Mouse (Mus musculus) embryo, embryonic 10.5 days (tissue): ENCODE measurements around the gene Epn1.

Source experiments
- DNase-seq: peaks from one replicate; pipeline ENCODE4 v3.0.0-alpha.2; 2015; ENCODE audit warnings: low spot score

Epn1 gene

GRCm38 (mm10) chr7:5080010-5080751, at the start of gene Epn1:
TSS of gene Epn1 (plus strand) at chr7:5080235.
- peak; percentile 97 for DNase-seq

- DNase-seq, result no peak
Observed at GRCm38 (mm10) chr7:5030554-5031275, 49.3 kb upstream of the Epn1 start.

DNA sequence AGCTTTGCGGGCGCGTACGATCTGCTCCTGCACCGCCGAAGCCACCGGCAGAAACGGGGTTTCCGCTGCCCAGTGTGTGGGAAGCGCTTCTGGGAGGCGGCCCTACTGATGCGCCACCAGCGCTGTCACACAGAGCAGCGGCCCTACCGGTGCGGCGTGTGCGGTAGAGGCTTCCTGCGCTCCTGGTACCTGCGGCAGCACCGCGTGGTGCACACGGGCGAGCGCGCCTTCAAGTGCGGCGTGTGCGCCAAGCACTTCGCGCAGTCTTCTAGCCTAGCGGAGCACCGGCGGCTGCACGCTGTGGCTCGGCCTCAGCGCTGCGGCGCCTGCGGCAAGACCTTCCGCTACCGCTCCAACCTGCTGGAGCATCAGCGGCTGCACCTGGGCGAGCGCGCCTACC, 48.5 kb upstream of the Epn1 start:
- DNase-seq, result no peak

- DNase-seq, result no peak
Observed at GRCm38 (mm10) chr7:5033818-5034217, 46.2 kb upstream of the Epn1 start, which contains the start of gene 4632433K11Rik. TSS of gene 4632433K11Rik (plus strand) at chr7:5034118.

DNA sequence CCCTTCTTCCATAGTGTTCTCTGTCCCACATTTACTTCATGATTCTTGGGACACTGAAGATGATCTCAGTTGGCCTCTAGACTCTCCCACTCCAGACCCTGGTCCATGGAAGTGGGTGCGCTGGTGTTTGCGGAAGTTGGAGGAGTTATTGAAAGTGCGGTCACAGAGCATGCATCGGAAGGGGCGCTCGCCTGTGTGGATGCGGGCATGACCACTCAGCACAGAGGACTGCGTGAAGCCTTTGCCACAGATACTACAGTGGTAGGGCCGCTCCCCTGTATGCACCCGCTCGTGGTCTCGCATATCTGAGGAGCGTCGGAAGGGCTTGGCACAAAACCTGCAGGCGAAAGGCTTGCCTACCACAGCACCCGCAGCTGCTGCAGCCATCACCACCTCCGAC, 44.4 kb upstream of the Epn1 start:
- no peak for DNase-seq

GRCm38 (mm10) chr7:5036136-5036535, 43.9 kb upstream of the Epn1 start:
- no peak for DNase-seq

GRCm38 (mm10) chr7:5037026-5037425, 43.0 kb upstream of the Epn1 start:
- DNase-seq, result no peak

DNA sequence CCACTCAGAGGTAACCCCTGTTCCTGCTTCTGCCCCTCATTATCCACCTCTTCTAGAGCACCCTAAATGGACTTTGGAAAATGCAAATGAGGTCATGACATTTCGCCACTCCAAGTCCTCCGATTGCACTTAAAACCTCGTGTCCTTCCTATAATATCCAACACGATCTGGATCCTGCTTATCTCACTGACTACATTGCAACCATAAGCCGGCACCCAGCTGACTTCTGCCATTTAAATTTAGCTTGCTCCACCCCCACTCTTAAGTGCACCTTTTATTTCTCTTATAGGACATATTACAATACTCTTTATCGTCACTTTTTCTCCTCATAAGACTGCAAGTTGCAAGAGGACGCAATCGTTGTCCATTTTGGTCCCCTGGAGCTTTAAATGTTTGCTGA, 42.6 kb upstream of the Epn1 start:
- no peak for DNase-seq

GRCm38 (mm10) chr7:5038109-5038732, 41.8 kb upstream of the Epn1 start, which contains the start of gene Zfp784:
TSS of gene Zfp784 (minus strand) at chr7:5038446.
- DNase-seq, result peak; percentile 94

DNA sequence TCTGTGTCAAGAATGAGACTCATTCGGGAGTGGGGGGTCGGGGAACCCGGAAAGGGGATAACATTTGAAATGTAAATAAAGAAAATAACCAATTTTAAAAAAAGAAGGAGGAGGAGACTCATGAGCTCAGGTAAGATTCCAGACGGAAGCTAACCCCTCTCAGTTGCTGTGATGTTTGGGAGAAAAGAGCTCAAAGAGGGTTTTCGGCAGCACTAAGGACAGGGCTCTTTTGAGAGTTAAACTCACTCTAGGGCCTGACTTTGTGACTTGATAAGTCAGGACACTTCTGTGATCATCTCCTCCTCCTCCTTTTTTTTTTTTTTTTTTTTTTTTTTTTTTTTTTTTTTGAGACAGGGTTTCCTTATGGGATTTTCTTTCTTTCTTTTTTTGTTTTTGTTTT, 41.1 kb upstream of the Epn1 start:
- DNase-seq, result peak; percentile 13

DNA sequence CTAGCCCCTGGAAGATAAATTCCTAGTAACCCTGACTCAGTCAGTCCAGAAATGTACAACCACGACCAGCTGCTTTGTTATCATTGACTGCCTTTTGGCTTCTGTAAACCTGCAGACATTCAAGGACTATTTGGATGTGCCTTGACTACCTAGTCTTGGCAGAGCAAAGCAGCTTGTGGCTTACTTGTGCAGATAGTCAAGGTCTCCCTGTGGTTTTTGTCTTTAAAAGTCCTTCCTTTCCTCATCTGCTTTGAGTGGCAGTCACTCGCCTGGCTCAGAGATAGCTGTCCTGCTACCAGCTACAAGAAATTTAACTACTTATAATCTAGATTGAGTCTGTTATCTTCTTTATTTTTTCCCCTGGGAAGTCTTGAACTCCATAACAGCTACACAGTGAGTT, 35.1 kb upstream of the Epn1 start:
- no peak for DNase-seq

GRCm38 (mm10) chr7:5046112-5046511, 33.9 kb upstream of the Epn1 start:
- DNase-seq, result no peak

- DNase-seq, result peak; percentile 62
Observed at GRCm38 (mm10) chr7:5047313-5047712, 32.7 kb upstream of the Epn1 start.

DNA sequence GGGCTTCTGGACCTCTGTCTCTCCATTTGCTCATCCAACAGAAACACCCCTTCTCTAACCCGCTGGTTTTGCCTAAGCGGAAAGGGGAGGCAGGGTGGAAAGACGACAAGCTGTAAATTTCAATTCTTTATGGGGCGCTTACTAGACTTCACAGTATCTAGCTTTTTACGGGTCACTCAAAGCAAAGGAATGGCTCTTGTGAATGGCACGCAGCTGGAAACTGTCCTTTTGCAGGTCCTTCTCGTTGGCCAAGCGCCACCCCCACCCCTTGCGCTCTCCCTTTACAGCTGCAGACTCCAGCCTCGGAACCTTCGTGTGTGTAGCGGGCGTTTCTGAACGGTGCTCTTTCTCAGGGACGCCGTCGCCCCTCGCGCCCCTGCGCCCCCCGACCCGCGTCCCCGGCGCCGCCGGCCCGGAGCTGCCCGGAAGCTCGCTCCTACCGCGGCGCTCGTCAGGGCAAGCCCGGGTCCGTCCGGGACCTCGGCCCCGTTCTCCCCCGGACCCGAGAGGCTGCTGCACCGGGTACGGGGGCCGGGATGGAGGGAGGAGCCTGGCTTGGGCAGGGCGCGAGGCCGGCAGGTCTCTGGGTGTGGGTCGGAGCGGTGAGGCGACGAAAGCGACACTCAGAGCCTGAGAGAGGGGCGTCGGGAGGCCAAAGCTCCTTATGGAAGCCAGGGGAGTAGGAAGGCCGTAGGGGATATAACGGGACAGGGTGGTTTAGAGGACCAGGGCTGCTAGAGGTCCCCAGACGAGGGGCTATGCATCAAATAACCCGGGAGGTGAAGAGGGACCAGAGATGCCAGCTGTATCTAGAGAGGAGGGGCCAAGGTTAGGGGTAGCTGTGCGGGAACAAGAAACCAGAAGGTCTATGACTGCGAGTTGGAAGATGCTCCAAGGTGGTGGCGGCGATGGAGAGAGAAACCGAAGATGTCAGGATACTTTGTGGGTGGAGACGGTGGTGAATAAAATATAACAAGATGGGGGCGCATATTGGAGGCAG, 28.5 kb upstream of the Epn1 start, which contains the start of gene Zfp580:
Zfp580 (plus strand) TSS at position 346 of the 1,000 bp plus-strand sequence.
- peak; percentile 86 for DNase-seq

DNA sequence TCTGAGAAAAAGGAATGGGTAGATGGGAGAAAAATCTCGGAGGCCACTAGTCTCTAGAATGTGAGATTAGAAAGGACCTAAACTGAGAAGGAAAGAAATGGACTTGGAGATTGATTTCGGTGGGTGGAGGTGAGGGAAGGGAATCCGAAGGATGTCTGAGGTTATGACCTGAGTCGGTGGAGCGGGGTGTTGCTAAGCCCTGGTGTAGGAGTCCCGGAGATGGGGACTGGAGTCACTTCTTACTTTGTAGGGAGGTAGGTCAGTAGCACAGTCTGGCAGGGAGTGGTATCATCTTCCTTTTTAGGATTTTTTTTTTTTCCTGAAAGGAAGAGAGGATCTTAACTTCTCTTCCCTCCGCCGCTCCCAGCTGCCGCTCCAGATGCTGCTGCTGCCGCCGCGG, 27.6 kb upstream of the Epn1 start:
- peak; percentile 52 for DNase-seq

- DNase-seq, result peak; percentile 15
Observed at GRCm38 (mm10) chr7:5052931-5053343, 27.1 kb upstream of the Epn1 start.

GRCm38 (mm10) chr7:5053456-5054179, 26.4 kb upstream of the Epn1 start:
- DNase-seq, result peak; percentile 55

GRCm38 (mm10) chr7:5056651-5057263, 23.3 kb upstream of the Epn1 start:
- DNase-seq, result peak; percentile 28

GRCm38 (mm10) chr7:5057381-5057780, 22.7 kb upstream of the Epn1 start:
- DNase-seq, result no peak

- DNase-seq, result peak; percentile 23
Observed at GRCm38 (mm10) chr7:5057804-5058203, 22.2 kb upstream of the Epn1 start.
